In genomic region chr9:74324925-74325295, GRCm38 (mm10) we compare ENCODE assay signal across 12 mouse cellular contexts.
"Had no signal": no experiment of that assay in that cellular context is flagged by ENCODE, and none has a peak within 500 bp of the region (broad histone marks: within the 10 kb centered on the region; RNA-seq: fewer than 3 reads in every experiment).

No protein-coding gene starts in this region.

- H3K27ac ChIP-seq: kidney, postnatal 0 days; layer of hippocampus, adult 2 months; limb, embryonic 12.5 days; liver, embryonic 14.5 days; midbrain, embryonic 10.5 days; neural tube, embryonic 12.5 days had no signal

- H3K36me3 ChIP-seq: limb, embryonic 12.5 days; midbrain, embryonic 10.5 days; neural tube, embryonic 12.5 days had no signal

- DNase-seq: kidney, adult 8-10 months; kidney, postnatal 36 days; midbrain, embryonic 14.5 days; right cerebral cortex, postnatal 14 days; thymus, postnatal 4 days had no signal

- H3K4me2 ChIP-seq: limb, embryonic 12.5 days; neural tube, embryonic 12.5 days had no signal

- H3K4me3 ChIP-seq: layer of hippocampus, adult 2 months; limb, embryonic 12.5 days; midbrain, embryonic 10.5 days; myocyte; neural tube, embryonic 12.5 days had no signal

- H3K4me1 ChIP-seq: limb, embryonic 12.5 days; midbrain, embryonic 10.5 days; neural tube, embryonic 12.5 days had no signal

- H3K9me3 ChIP-seq: limb, embryonic 12.5 days; midbrain, embryonic 10.5 days; neural tube, embryonic 12.5 days had no signal

- H3K27me3 ChIP-seq: limb, embryonic 12.5 days; neural tube, embryonic 12.5 days had no signal

- H3K9ac ChIP-seq: limb, embryonic 12.5 days; liver, embryonic 14.5 days; neural tube, embryonic 12.5 days had no signal
